13 mouse cellular contexts compared by ENCODE assay signal in the genomic region with DNA sequence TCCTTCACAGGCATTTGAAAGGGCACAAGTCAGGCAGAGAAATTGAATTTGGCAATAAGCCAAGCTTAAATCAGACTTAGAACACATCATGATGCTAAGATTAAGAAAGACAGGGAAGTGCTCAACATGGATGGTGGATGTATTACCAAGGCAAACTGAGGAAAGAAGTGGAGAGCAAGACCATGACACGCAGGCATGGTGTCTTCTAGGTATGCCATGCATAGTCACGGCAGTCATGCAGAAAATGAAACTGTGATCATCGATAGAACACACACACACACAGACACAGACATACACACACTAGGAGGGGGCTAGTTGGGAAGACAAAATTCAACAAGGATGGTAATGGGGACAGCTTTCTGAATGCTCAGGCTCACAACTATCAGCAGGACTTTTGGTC. TPM values are rescaled to one million over a fixed set of nuclear protein-coding genes. Genes with fewer than 3 reads are reported as not detected.
DNase-seq lines count a peak whose midpoint lies in the region; ATAC-seq lines count a peak whose summit lies in the region.
"Had no signal": no experiment of that assay in that cellular context is flagged by ENCODE, and none has a peak within 500 bp of the region (broad histone marks: within the 10 kb centered on the region; RNA-seq: fewer than 3 reads in every experiment).

No protein-coding gene starts in this region.

- ATAC-seq in heart, embryonic 12.5 days (ENCODE audit: insufficient number of reproducible peaks, low FRiP score), result no peak
- no peak for ATAC-seq in limb, embryonic 12.5 days (ENCODE audit: insufficient number of reproducible peaks, insufficient read depth, low FRiP score, low TSS enrichment, low read depth)
- ATAC-seq in embryonic facial prominence, embryonic 14.5 days (ENCODE audit: low read depth), result no peak
- no peak for ATAC-seq in neural tube, embryonic 15.5 days (ENCODE audit: low FRiP score)
- ATAC-seq in inflammation-experienced regulatory T-cells, adult 6 months, result no peak
- ATAC-seq in activated CD4-positive, CD25-positive, alpha-beta regulatory T cell, adult 4 months, result no peak
- ATAC-seq: intestine, postnatal 0 days had no signal

- no peak overlapping the region for H3K27ac ChIP-seq in heart, embryonic 12.5 days (ENCODE audit: poor library complexity, severe bottlenecking)
- H3K27ac ChIP-seq in limb, embryonic 12.5 days, result no peak overlapping the region
- no peak overlapping the region for H3K27ac ChIP-seq in limb, embryonic 10.5 days
- H3K27ac ChIP-seq in embryonic facial prominence, embryonic 14.5 days (replicated peaks; ENCODE audit: low read depth, low read length), result no peak overlapping the region
- no peak overlapping the region for H3K27ac ChIP-seq in neural tube, embryonic 15.5 days (replicated peaks)
- H3K27ac ChIP-seq: forebrain, embryonic 12.5 days; liver, embryonic 13.5 days had no signal

- no peak for DNase-seq in heart, postnatal 14 days
- DNase-seq in limb, embryonic 10.5 days (ENCODE audit: low spot score), result no peak
- no peak for DNase-seq in embryonic facial prominence, embryonic 14.5 days (ENCODE audit: low spot score)
- DNase-seq: cerebellum, adult 11 months; liver, embryonic 13.5 days had no signal

- intact Hi-C loops in heart, postnatal 14 days (cut with DNase I), result loop anchor here (10.0 kb wide), 1 partner anchor 1347 kb away; no protein-coding TSS in a partner anchor

- no peak overlapping the region for H3K9ac ChIP-seq in heart, embryonic 12.5 days
- no peak overlapping the region for H3K9ac ChIP-seq in limb, embryonic 12.5 days (replicated peaks)
- H3K9ac ChIP-seq in embryonic facial prominence, embryonic 14.5 days (ENCODE audit: low read depth, low read length), result no peak overlapping the region
- H3K9ac ChIP-seq in neural tube, embryonic 15.5 days (replicated peaks), result no peak overlapping the region
- H3K9ac ChIP-seq: forebrain, embryonic 12.5 days; liver, embryonic 13.5 days had no signal

- no peaks in the 10 kb centered on the region for H3K36me3 ChIP-seq in heart, embryonic 12.5 days
- H3K36me3 ChIP-seq in limb, embryonic 12.5 days, result no peaks in the 10 kb centered on the region
- H3K36me3 ChIP-seq in limb, embryonic 10.5 days, result no peaks in the 10 kb centered on the region
- no peaks in the 10 kb centered on the region for H3K36me3 ChIP-seq in embryonic facial prominence, embryonic 14.5 days (ENCODE audit: control insufficient read depth, insufficient read depth, low read length)
- H3K36me3 ChIP-seq in neural tube, embryonic 15.5 days, result no peaks in the 10 kb centered on the region
- H3K36me3 ChIP-seq: forebrain, embryonic 12.5 days; liver, embryonic 13.5 days had no signal

- WGBS in heart, embryonic 12.5 days, result 85% methylated on average over 3 of the region's 3 CpGs
- 89% methylated on average over 3 of the region's 3 CpGs for WGBS in limb, embryonic 12.5 days
- WGBS in limb, embryonic 10.5 days, result 94% methylated on average over 3 of the region's 3 CpGs
- WGBS in embryonic facial prominence, embryonic 14.5 days, result 85% methylated on average over 3 of the region's 3 CpGs
- 93% methylated on average over 3 of the region's 3 CpGs for WGBS in neural tube, embryonic 15.5 days

- H3K27me3 ChIP-seq in heart, embryonic 12.5 days (replicated peaks), result 0 out of 2 replicates have a peak, but pooled peaks cover 4% of the 10 kb centered on the region
- H3K27me3 ChIP-seq in limb, embryonic 12.5 days, result peaks cover 27% of the 10 kb centered on the region
- peaks cover 36% of the 10 kb centered on the region for H3K27me3 ChIP-seq in limb, embryonic 10.5 days (ENCODE audit: low read depth, poor library complexity, severe bottlenecking)
- peaks cover 12% of the 10 kb centered on the region for H3K27me3 ChIP-seq in embryonic facial prominence, embryonic 14.5 days (replicated peaks; ENCODE audit: control insufficient read depth, insufficient read depth, low read length)
- peaks cover 13% of the 10 kb centered on the region; the same call in 1 of the 2 replicates for H3K27me3 ChIP-seq in neural tube, embryonic 15.5 days (replicated peaks)

- H3K4me1 ChIP-seq in heart, embryonic 12.5 days (replicated peaks), result peaks cover 17% of the 10 kb centered on the region
- peaks cover 34% of the 10 kb centered on the region for H3K4me1 ChIP-seq in limb, embryonic 12.5 days (replicated peaks)
- peaks cover 30% of the 10 kb centered on the region for H3K4me1 ChIP-seq in limb, embryonic 10.5 days
- peaks cover 16% of the 10 kb centered on the region; the same call in 1 of the 2 replicates for H3K4me1 ChIP-seq in embryonic facial prominence, embryonic 14.5 days (ENCODE audit: control insufficient read depth, insufficient read depth, low read length)
- H3K4me1 ChIP-seq in neural tube, embryonic 15.5 days, result peaks cover 26% of the 10 kb centered on the region
- H3K4me1 ChIP-seq: liver, embryonic 13.5 days had no signal

- H3K4me2 ChIP-seq in heart, embryonic 12.5 days, result peak overlapping the region; percentile 99
- H3K4me2 ChIP-seq in limb, embryonic 12.5 days, result peak overlapping the region; percentile 93
- H3K4me2 ChIP-seq in embryonic facial prominence, embryonic 14.5 days (ENCODE audit: low read depth, low read length), result peak overlapping the region; percentile 98
- peak overlapping the region; percentile 88 for H3K4me2 ChIP-seq in neural tube, embryonic 15.5 days
- H3K4me2 ChIP-seq: forebrain, embryonic 12.5 days; liver, embryonic 13.5 days had no signal

- H3K4me3 ChIP-seq in heart, embryonic 12.5 days, result peak overlapping the region; percentile 65; the same call in 1 of the 2 replicates
- H3K4me3 ChIP-seq in limb, embryonic 12.5 days (replicated peaks), result peak overlapping the region; percentile 64
- no peak overlapping the region for H3K4me3 ChIP-seq in limb, embryonic 10.5 days
- H3K4me3 ChIP-seq in embryonic facial prominence, embryonic 14.5 days (ENCODE audit: low read depth, low read length), result peak overlapping the region; percentile 61
- peak overlapping the region; percentile 49; the same call in 1 of the 2 replicates for H3K4me3 ChIP-seq in neural tube, embryonic 15.5 days (replicated peaks)
- H3K4me3 ChIP-seq: forebrain, embryonic 12.5 days; liver, embryonic 13.5 days; megakaryocyte, embryonic 14.5 days had no signal

- no peaks in the 10 kb centered on the region for H3K9me3 ChIP-seq in heart, embryonic 12.5 days (replicated peaks)
- H3K9me3 ChIP-seq in limb, embryonic 12.5 days, result no peaks in the 10 kb centered on the region
- H3K9me3 ChIP-seq in limb, embryonic 10.5 days (replicated peaks), result no peaks in the 10 kb centered on the region
- H3K9me3 ChIP-seq in embryonic facial prominence, embryonic 14.5 days (ENCODE audit: control insufficient read depth, low read length), result no peaks in the 10 kb centered on the region
- H3K9me3 ChIP-seq in neural tube, embryonic 15.5 days (replicated peaks), result no peaks in the 10 kb centered on the region
- H3K9me3 ChIP-seq: forebrain, embryonic 12.5 days; liver, embryonic 13.5 days had no signal

RNA-seq across cellular contexts. Expression of a gene that starts 3.8 kb away (rescaled TPM):
- 4.6 TPM in 2 replicates for polyA plus RNA-seq in heart, embryonic 12.5 days (2016; fragmentation: Nextera tagmentation; extraction: Ambion mirVana)
- 10 to 100 TPM; 13.5 to 15.5 TPM for total RNA-seq in heart, postnatal 14 days (2021)
- 7.5 and 8.2 TPM in 2 replicates for polyA plus RNA-seq in limb, embryonic 12.5 days (2016; fragmentation: Nextera tagmentation; extraction: Ambion mirVana)
- polyA plus RNA-seq in limb, embryonic 10.5 days (2016; fragmentation: Nextera tagmentation; extraction: Ambion mirVana), result 0.83 and 1.1 TPM in 2 replicates
- 8.7 and 9.0 TPM in 2 replicates for polyA plus RNA-seq in embryonic facial prominence, embryonic 14.5 days (2014; fragmentation: Nextera tagmentation; extraction: Ambion mirVana)
- 4.8 and 5.0 TPM in 2 replicates for polyA plus RNA-seq in neural tube, embryonic 15.5 days (2015; fragmentation: Nextera tagmentation; extraction: Ambion mirVana)
- under 1 TPM in 2 of 3 experiments, not detected in 1; 0.03 to 0.04 TPM for polyA plus RNA-seq in inflammation-experienced regulatory T-cells, adult 6 months (2017; shearing (Covaris generic))
- polyA plus RNA-seq in activated CD4-positive, CD25-positive, alpha-beta regulatory T cell, adult 4 months (2017; shearing (Covaris generic)), result under 1 TPM in 1 of 2 experiments, not detected in 1; 0.12 TPM
